Mouse (Mus musculus): ENCODE data around the gene Gnmt. TPM values are rescaled to one million over a fixed set of nuclear protein-coding genes. Genes with fewer than 3 reads are reported as not detected.

Gnmt gene
- polyA plus RNA-seq, 1 experiment from 2014 or later: 0.87 TPM

DNA sequence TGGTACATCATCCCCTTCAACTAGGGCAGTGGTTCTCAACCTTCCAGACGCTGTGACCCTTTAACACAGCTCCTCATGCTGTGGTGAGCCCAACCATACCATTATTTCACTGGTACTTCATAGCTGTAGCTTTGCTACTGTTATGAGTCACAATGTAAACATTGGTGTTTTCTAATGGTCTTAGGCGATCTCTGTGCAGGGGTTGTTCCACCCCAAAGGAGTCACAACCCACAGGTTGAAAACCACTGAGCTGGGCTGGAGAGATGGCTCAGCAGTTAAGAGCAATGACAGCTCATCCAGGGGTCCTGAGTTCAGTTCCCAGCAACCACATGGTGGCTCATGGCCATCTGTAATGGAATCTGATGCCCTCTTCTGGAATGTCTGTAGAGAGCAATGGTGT is 37.6 kb downstream of the Gnmt start:
- WGBS: 88% methylated on average over 2 of the region's 2 CpGs
- no peaks in the 10 kb centered on the region for H3K27me3 ChIP-seq (ENCODE audit: poor library complexity, severe bottlenecking)
- DNase-seq (ENCODE audit: extremely low spot score, low spot score): no peak
- H3K4me3 ChIP-seq: no peak overlapping the region
- no peaks in the 10 kb centered on the region for H3K9me3 ChIP-seq
- H3K4me1 ChIP-seq: peaks cover 7% of the 10 kb centered on the region; the same call in 1 of the 2 replicates
- H3K27ac ChIP-seq: no peak overlapping the region
- H3K36me3 ChIP-seq (replicated peaks): peaks cover 85% of the 10 kb centered on the region

DNA sequence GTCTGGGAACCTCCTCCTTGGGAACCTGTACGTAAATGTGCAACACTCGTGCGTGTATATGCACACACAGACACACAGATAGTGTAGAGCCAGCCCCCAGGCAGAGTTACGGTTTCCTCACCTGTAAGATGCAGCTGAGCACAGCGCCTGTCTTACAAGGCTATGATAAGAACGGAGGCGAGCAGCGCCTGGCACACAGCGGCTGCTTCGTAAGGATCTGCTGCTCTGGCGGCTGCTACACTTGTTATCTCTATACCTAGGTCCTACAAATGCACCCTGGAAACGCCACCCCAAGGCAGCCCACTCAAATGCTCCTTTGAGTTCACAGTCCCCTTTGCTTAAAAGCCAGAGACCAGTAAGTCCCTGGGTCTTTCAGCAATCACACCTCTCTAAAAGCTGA is 38.3 kb downstream of the Gnmt start:
- Histone ChIP-seq H3K36me3 (replicated peaks) (peaks cover 85% of the 10 kb centered on the region), H3K9me3 (no peaks in the 10 kb centered on the region), H3K4me1 (peaks cover 7% of the 10 kb centered on the region; the same call in 1 of the 2 replicates), H3K27me3 (ENCODE audit: poor library complexity, severe bottlenecking) (no peaks in the 10 kb centered on the region), H3K4me3 (no peak overlapping the region), H3K27ac (no peak overlapping the region)
- 94% methylated on average over 12 of the region's 12 CpGs for WGBS
- DNase-seq (ENCODE audit: extremely low spot score, low spot score): no peak

DNA sequence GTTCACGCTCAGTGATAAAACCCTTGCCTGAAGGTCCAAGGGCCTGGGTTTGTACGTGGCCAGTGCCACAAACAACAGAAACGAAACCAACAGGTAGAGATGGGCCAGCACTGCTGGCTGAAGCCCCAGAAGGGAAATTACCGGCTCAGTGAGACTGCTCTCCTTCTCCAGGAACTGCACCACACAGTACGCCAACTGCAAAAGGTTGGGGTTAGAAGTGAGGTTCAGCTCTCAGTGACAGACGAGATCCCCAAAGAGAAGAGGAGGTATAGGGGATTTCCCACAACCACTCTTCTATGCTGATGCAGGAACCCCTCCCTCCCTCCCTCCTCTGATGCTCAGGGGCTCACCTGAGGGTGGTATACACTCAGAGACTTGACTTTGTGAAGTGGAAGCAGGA is 43.1 kb downstream of the Gnmt start:
- H3K9me3 ChIP-seq: no peaks in the 10 kb centered on the region
- 94% methylated on average over 6 of the region's 6 CpGs for WGBS
- no peak overlapping the region for H3K4me3 ChIP-seq
- H3K27ac ChIP-seq: no peak overlapping the region
- no peaks in the 10 kb centered on the region for H3K27me3 ChIP-seq (ENCODE audit: poor library complexity, severe bottlenecking)
- DNase-seq (ENCODE audit: extremely low spot score, low spot score): no peak
- peaks cover 77% of the 10 kb centered on the region for H3K36me3 ChIP-seq (replicated peaks)
- H3K4me1 ChIP-seq: peaks cover 21% of the 10 kb centered on the region

DNA sequence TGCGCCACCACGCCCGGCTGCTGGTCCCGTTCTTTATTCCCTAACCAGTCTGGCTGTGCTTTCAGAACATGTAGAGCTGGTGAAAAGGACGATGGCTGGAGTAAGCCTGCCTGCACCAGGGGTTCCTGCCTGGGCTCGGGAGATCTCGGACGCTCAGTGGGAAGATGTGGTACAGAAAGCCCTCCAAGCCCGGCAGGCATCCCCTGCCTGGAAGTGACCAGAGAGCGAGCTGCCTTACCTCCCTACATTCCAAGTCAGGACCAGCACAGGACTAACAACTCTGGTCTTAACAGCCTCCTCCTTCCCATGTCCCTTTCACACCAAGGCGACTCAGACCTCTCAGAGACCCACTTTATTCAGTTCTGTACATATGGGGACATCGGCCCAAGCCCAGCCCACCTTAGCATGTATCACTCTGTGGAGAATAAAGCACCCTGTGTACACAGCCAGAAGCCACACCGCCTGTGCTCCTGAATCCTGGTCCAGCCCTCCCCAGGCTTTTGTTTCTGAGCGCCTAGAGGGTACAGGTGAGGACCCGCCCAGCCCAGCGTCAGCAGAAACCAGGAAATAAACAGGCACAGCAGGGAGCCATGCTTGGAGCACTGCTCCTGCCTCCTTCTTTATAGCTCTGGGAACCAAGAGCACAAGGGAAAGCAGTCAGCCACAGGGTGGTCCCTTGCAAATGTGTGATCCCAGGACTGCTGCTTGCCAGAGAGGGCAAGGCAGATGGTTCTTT is 46.1 kb downstream of the Gnmt start:
- peaks cover 45% of the 10 kb centered on the region for H3K4me1 ChIP-seq
- H3K36me3 ChIP-seq (replicated peaks): peaks cover 65% of the 10 kb centered on the region
- DNase-seq (ENCODE audit: extremely low spot score, low spot score): no peak
- WGBS: 80% methylated on average over 16 of the region's 16 CpGs
- no peak overlapping the region for H3K4me3 ChIP-seq
- H3K9me3 ChIP-seq: no peaks in the 10 kb centered on the region
- no peak overlapping the region for H3K27ac ChIP-seq
- no peaks in the 10 kb centered on the region for H3K27me3 ChIP-seq (ENCODE audit: poor library complexity, severe bottlenecking)

DNA sequence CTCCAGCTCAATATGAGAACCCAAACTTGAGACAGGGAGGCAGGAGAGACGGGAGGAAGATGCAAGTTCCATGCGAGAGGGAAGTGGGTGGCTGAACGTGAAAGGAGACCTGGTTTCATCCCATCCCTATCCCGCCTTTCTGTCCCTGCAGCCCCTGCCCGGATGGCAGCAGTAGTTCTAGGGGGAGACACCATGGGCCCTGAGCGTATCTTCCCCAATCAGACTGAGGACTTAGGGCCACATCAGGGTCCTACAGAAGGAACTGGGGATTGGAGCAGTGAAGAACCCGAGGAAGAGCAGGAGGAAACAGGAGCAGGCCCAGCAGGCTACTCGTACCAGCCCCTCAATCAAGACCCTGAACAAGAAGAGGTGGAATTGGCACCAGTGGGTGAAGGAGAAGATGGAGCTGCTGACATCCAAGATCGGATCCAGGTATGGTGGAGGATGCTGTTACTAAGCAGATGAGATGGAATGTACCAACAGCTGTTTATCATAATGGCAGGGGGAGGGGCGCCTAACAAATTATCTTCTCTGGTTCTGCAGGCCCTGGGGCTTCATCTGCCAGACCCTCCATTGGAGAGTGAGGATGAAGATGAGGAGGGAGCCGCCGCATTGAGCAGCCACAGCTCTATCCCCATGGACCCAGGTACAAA is 47.4 kb downstream of the Gnmt start:
- H3K9me3 ChIP-seq: no peaks in the 10 kb centered on the region
- H3K27me3 ChIP-seq (ENCODE audit: poor library complexity, severe bottlenecking): no peaks in the 10 kb centered on the region
- peak overlapping the region; percentile 93 for H3K4me3 ChIP-seq
- H3K36me3 ChIP-seq (replicated peaks): peaks cover 65% of the 10 kb centered on the region
- H3K27ac ChIP-seq: peak overlapping the region; percentile 91
- WGBS: 29% methylated on average over 12 of the region's 12 CpGs
- peaks cover 45% of the 10 kb centered on the region for H3K4me1 ChIP-seq
- no peak for DNase-seq (ENCODE audit: extremely low spot score, low spot score)

DNA sequence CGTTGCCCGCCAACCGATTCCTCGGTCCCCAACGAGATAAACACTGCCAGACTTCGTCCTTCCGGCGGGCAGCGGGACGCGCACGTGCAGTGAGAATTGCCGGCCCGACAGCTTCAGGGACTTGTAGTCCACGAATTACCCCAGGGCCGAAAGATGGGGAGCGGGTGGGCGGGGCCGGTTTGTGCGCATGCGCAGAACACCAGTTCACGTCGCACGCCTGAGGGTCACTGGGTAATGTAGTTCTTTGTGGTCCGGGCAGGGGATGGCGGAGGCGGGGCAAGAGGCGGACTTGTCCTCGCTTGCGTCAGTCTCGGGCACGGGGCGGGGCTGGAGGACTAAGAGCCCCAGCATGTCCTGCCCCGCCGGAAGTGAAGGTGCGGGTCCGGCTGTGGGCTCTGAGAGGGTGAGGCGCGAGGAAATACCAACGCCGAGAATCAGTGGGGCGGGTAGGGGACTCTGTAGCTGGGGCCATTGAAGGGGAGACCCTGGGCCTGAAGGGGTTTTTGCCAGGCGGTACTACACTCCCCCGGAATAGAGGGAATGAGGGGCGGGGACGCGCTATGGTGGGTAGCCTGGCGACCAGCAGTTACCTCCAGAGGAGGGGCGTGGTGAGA is 48.1 kb downstream of the Gnmt start, which contains the start of gene Klhdc3:
Gene Klhdc3 (minus strand): TSS at position 155 of the 614 bp plus-strand sequence.
- Histone ChIP-seq H3K27me3 (ENCODE audit: poor library complexity, severe bottlenecking) (no peaks in the 10 kb centered on the region), H3K27ac (peak within 1 kb of the TSS; percentile 91), H3K4me3 (peak within 1 kb of the TSS; percentile 93), H3K36me3 (replicated peaks) (peaks cover 65% of the 10 kb centered on the region), H3K9me3 (no peaks in the 10 kb centered on the region), H3K4me1 (peaks cover 45% of the 10 kb centered on the region)
- under 1% methylated on average over 49 of the region's 49 CpGs for WGBS
- DNase-seq (ENCODE audit: extremely low spot score, low spot score): peak; percentile 100

DNA sequence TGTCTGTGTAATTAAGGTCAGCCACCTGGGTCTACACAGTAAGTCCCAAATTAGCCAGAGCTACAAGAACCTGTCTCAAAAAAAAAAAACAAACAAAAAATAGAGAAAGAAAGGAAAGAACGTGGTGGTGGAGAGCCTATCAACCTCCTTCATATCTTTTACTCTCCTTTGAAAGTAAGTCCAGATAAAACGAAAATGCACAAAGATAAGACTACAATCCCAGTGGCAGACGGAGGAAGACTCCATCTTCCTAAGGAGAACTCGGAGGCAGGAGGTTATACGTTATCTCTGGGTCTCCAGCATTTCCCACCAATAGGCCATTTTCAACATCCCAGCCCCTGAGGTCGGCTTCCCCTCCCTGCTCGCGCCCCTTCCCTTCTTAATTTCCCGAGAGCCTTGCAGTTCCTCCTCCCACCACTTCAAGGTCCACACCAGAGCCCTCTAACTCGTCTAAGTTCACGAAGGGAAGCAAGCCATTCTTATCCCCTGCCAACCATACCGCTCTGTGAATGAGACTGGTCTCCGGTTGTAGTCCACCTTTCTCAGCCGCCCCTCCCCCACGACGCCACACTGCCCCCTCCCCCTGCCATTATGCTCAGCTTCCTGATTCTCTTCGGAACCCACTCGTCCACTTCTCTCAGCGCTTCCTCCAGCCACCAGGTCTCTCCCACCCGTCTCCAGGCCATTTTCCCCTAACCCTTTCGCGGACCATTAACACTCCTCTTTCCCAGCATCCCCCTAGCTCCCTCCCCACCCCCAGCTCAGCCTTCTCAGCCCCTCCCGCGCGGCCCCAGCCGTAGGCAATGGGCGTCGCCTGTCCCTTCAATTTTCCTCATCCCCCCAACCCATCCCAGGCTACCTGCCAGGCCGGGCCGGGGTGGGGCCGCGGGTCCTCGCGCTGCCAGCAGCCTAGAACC is 48.9 kb downstream of the Gnmt start:
- Histone ChIP-seq H3K9me3 (no peaks in the 10 kb centered on the region), H3K4me1 (peaks cover 47% of the 10 kb centered on the region), H3K4me3 (peak overlapping the region; percentile 93), H3K27ac (peak overlapping the region; percentile 91), H3K36me3 (replicated peaks) (peaks cover 65% of the 10 kb centered on the region), H3K27me3 (ENCODE audit: poor library complexity, severe bottlenecking) (no peaks in the 10 kb centered on the region)
- DNase-seq (ENCODE audit: extremely low spot score, low spot score): no peak
- WGBS: 2% methylated on average over 34 of the region's 34 CpGs

DNA sequence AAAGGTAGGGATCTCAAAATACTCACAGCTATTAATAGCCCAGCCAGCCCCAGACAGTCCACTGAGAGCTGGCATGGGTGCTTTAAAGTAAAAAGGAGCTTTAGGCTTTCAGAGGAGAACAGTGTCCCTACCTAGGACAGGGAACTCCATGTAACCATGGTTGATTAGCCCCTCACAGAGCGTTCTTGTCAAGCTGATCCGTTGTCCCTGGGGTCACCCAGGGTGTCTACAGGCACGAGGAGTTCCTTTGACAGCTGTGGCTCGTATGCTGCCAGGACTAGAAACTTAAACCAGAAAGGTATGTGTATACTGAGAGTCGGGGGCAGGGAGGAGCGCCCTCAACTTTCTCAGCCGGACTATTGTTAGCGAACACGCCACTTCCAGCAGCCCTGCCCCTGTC is 50.1 kb downstream of the Gnmt start:
- Histone ChIP-seq H3K4me1 (peaks cover 56% of the 10 kb centered on the region), H3K27me3 (ENCODE audit: poor library complexity, severe bottlenecking) (no peaks in the 10 kb centered on the region), H3K9me3 (no peaks in the 10 kb centered on the region), H3K4me3 (peak overlapping the region; percentile 93), H3K36me3 (replicated peaks) (peaks cover 61% of the 10 kb centered on the region), H3K27ac (0 out of 2 replicates have a peak overlapping the region, but pooled peaks have one; percentile 91)
- no peak for DNase-seq (ENCODE audit: extremely low spot score, low spot score)
- 58% methylated on average over 9 of the region's 9 CpGs for WGBS

DNA sequence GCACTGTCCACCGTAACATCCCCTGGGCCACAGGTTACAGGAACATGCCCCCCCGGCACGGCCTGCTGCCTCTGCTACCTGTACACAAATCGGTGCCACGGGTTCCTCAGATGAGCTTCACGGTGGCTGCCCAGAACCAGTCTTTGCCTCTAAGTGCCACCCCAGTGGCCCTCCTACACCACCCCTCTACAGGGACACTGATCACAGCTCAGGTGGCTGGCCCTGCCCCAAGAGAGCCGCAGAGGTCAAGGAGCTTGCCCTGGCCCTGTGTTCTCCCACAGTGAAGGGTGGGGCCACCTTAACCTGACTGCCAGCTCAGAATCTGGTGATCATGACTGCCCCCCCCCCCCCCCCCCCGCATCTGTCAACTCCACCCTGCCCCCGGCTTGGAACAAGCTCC is 50.6 kb downstream of the Gnmt start, which contains the start of gene Mea1:
Gene Mea1 (plus strand): TSS at position 378 of the 400 bp plus-strand sequence.
- peak within 1 kb of the TSS; percentile 93 for H3K4me3 ChIP-seq
- H3K36me3 ChIP-seq (replicated peaks): peaks cover 56% of the 10 kb centered on the region
- H3K9me3 ChIP-seq: no peaks in the 10 kb centered on the region
- H3K27ac ChIP-seq: peak within 1 kb of the TSS; percentile 91
- H3K27me3 ChIP-seq (ENCODE audit: poor library complexity, severe bottlenecking): no peaks in the 10 kb centered on the region
- DNase-seq (ENCODE audit: extremely low spot score, low spot score): no peak
- 86% methylated on average over 9 of the region's 9 CpGs for WGBS
- H3K4me1 ChIP-seq: peaks cover 58% of the 10 kb centered on the region

Other genes with a start within 250 kb of the Gnmt start
- gene Ttbk1, start 241.5 kb downstream of the Gnmt start, polyA plus RNA-seq (2016; fragmentation: Nextera tagmentation; extraction: Ambion mirVana): 0.71 and 1.1 TPM in 2 replicates
- gene Dnph1, start 232.5 kb downstream of the Gnmt start, polyA plus RNA-seq (2016; fragmentation: Nextera tagmentation; extraction: Ambion mirVana): 107 TPM in 2 replicates
- gene Cul9, start 182.8 kb downstream of the Gnmt start, polyA plus RNA-seq (2016; fragmentation: Nextera tagmentation; extraction: Ambion mirVana): 3.5 and 3.7 TPM in 2 replicates
- gene Srf, start 173.0 kb downstream of the Gnmt start, polyA plus RNA-seq (2016; fragmentation: Nextera tagmentation; extraction: Ambion mirVana): 5.4 and 5.5 TPM in 2 replicates
- gene Ptk7, start 99.7 kb downstream of the Gnmt start, polyA plus RNA-seq (2016; fragmentation: Nextera tagmentation; extraction: Ambion mirVana): 66.0 and 68.4 TPM in 2 replicates
- 29.1 and 31.8 TPM in 2 replicates for gene Klc4, start 83.1 kb downstream of the Gnmt start, polyA plus RNA-seq (2016; fragmentation: Nextera tagmentation; extraction: Ambion mirVana)
- gene Mrpl2, start 82.9 kb downstream of the Gnmt start, polyA plus RNA-seq (2016; fragmentation: Nextera tagmentation; extraction: Ambion mirVana): 136 and 137 TPM in 2 replicates
- gene Cul7, start 78.8 kb downstream of the Gnmt start, polyA plus RNA-seq (2016; fragmentation: Nextera tagmentation; extraction: Ambion mirVana): 38.0 and 40.9 TPM in 2 replicates
- gene Rrp36, start 54.8 kb downstream of the Gnmt start, polyA plus RNA-seq (2016; fragmentation: Nextera tagmentation; extraction: Ambion mirVana): 69.0 and 70.1 TPM in 2 replicates
- gene Mea1, start 50.4 kb downstream of the Gnmt start, polyA plus RNA-seq (2016; fragmentation: Nextera tagmentation; extraction: Ambion mirVana): 163 and 165 TPM in 2 replicates
- 132 and 133 TPM in 2 replicates for gene Klhdc3, start 48.3 kb downstream of the Gnmt start, polyA plus RNA-seq (2016; fragmentation: Nextera tagmentation; extraction: Ambion mirVana)
- 144 and 154 TPM in 2 replicates for gene Ppp2r5d, start 24.1 kb downstream of the Gnmt start, polyA plus RNA-seq (2016; fragmentation: Nextera tagmentation; extraction: Ambion mirVana)
- gene Pex6, start 17.7 kb downstream of the Gnmt start, polyA plus RNA-seq (2016; fragmentation: Nextera tagmentation; extraction: Ambion mirVana): 19.6 and 20.2 TPM in 2 replicates
- 71.8 and 71.9 TPM in 2 replicates for gene Cnpy3, start 23.0 kb upstream of the Gnmt start, polyA plus RNA-seq (2016; fragmentation: Nextera tagmentation; extraction: Ambion mirVana)
- 0.55 and 1.00 TPM in 2 replicates for gene Ptcra, start 34.5 kb upstream of the Gnmt start, polyA plus RNA-seq (2016; fragmentation: Nextera tagmentation; extraction: Ambion mirVana)
- gene 2310039H08Rik, start 43.5 kb upstream of the Gnmt start, polyA plus RNA-seq (2016; fragmentation: Nextera tagmentation; extraction: Ambion mirVana): 54.4 and 54.7 TPM in 2 replicates
- gene Rpl7l1, start 53.5 kb upstream of the Gnmt start, polyA plus RNA-seq (2016; fragmentation: Nextera tagmentation; extraction: Ambion mirVana): 242 and 248 TPM in 2 replicates
- gene Bicral, start 129.3 kb upstream of the Gnmt start, polyA plus RNA-seq (2016; fragmentation: Nextera tagmentation; extraction: Ambion mirVana): 2.9 and 4.1 TPM in 2 replicates
- gene Tbcc, start 161.5 kb upstream of the Gnmt start, polyA plus RNA-seq (2016; fragmentation: Nextera tagmentation; extraction: Ambion mirVana): 43.1 and 48.4 TPM in 2 replicates
- gene Prph2, start 181.3 kb upstream of the Gnmt start, polyA plus RNA-seq (2016; fragmentation: Nextera tagmentation; extraction: Ambion mirVana): not detected in 2 replicates

Data from forebrain, embryonic 10.5 days (tissue).